Mouse (Mus musculus) liver, embryonic 15.5 days (tissue): Measurements from ENCODE around the gene Gtf2h5. TPM values are rescaled to one million over a fixed set of nuclear protein-coding genes. Genes with fewer than 3 reads are reported as not detected.

Experiments used
- ATAC-seq: fragments of 200-750 bp; cut with Nextera tagmentation; 2 replicates; pipeline ENCODE4 v1.8.0; 2017; ENCODE audit warnings: moderate number of reproducible peaks, mild to moderate bottlenecking, moderate library complexity; ENCODE audit not compliant: insufficient read depth
- H3K27ac ChIP-seq: fragments of 300-500 bp; sonication (generic); replicated peaks from 2 replicates; pipeline ENCODE4 v1.5.1; 2015; ENCODE audit warnings: mild to moderate bottlenecking, inconsistent platforms
- H3K27me3 ChIP-seq: fragments of 300-500 bp; sonication (generic); 2 replicates; pipeline ENCODE4 v1.6.1; 2015; ENCODE audit warnings: mild to moderate bottlenecking, inconsistent platforms
- H3K36me3 ChIP-seq: fragments of 300-500 bp; sonication (generic); replicated peaks from 2 replicates; pipeline ENCODE4 v1.6.1; 2015; ENCODE audit warnings: moderate library complexity, mild to moderate bottlenecking, inconsistent platforms
- H3K4me1 ChIP-seq: fragments of 300-500 bp; sonication (generic); replicated peaks from 2 replicates; pipeline ENCODE4 v1.6.1; 2015; ENCODE audit warnings: inconsistent platforms
- H3K4me2 ChIP-seq: fragments of 300-500 bp; sonication (generic); 2 replicates; pipeline ENCODE4 v1.6.1; 2015; ENCODE audit warnings: moderate library complexity, mild to moderate bottlenecking, inconsistent platforms
- H3K4me3 ChIP-seq: fragments of 300-500 bp; sonication (generic); replicated peaks from 2 replicates; pipeline ENCODE4 v1.5.1; 2015; ENCODE audit warnings: mild to moderate bottlenecking, inconsistent platforms
- H3K9ac ChIP-seq: fragments of 300-500 bp; sonication (generic); 2 replicates; pipeline ENCODE4 v1.6.1; 2015; ENCODE audit warnings: moderate library complexity, mild to moderate bottlenecking, inconsistent platforms
- H3K9me3 ChIP-seq: fragments of 300-500 bp; sonication (generic); replicated peaks from 2 replicates; pipeline ENCODE4 v1.6.1; 2016; ENCODE audit warnings: inconsistent platforms
- WGBS: fragments of 180-500 bp; shearing (Covaris S2); methylation state at CpG from one replicate; pipeline ENCODE4 v1.1.7; 2015; ENCODE audit warnings: mixed read lengths; ENCODE audit not compliant: insufficient replicate concordance; 5-methylcytosine and 5-hydroxymethylcytosine counted together
- polyA plus RNA-seq: library from polyadenylated mRNA; unstranded; fragments of >200 nt; fragmentation: Nextera tagmentation; extraction: Ambion mirVana; gene quantifications from 2 replicates; pipeline ENCODE4 v1.2.1, GENCODE M21; 2015

The Gtf2h5 gene
- 63.2 and 73.0 TPM in 2 replicates for polyA plus RNA-seq

DNA sequence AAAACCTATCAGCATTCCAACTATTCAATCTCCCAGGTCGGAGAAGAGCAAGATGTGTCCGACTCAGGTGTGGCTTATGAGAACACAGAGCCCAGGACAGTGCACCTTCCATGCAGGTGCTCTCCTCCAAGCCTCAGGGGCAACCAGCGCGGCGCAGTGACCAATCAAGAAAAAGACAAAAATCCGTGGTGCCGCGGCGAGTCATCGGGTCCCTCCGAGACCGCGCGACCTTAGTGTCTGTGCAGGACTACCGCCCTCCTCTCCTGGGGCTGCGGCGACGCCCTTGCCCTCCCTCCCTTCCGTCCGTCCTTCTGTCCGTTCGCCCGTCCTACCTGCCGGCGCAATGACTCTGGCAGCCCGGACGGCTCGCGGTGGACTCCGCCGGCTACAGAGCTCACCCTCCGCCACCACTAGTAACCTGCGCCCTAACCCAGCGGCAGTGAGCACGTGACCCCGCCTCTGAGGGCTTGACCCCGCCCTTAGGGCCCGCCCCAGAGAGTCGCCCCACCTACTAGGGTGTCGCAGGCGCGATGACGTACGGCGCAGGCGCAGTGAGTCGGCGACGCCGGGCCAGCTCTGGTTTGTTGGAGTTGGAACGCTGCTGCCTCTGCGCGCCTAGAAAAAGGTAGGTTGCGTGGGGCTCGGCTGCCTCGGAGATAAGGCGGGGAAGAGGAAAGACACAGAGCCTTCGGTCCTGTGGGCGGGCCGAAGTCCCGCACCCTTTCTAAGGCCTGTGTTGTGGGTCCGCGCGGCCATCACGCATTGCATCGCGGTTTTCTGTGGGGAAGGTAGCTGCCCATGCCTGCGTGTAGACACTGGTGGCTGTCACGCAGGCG is at the start of gene Gtf2h5, which contains the start of gene Serac1:
Gene Gtf2h5 (plus strand): TSS at position 500 of the 836 bp plus-strand sequence.
Gene Serac1 (minus strand): TSS at position 455 of the 836 bp plus-strand sequence.
- H3K27me3 ChIP-seq: no peaks in the 10 kb centered on the region
- ATAC-seq: peak; percentile 99
- peak within 1 kb of the TSS; percentile 86 for H3K9ac ChIP-seq
- peaks cover 23% of the 10 kb centered on the region for H3K4me1 ChIP-seq
- under 1% methylated on average over 70 of the region's 70 CpGs for WGBS
- H3K9me3 ChIP-seq: no peaks in the 10 kb centered on the region
- peak within 1 kb of the TSS; percentile 83 for H3K4me3 ChIP-seq
- H3K27ac ChIP-seq: peak within 1 kb of the TSS; percentile 97
- H3K36me3 ChIP-seq: peaks cover 8% of the 10 kb centered on the region
- H3K4me2 ChIP-seq: peak within 1 kb of the TSS; percentile 89

DNA sequence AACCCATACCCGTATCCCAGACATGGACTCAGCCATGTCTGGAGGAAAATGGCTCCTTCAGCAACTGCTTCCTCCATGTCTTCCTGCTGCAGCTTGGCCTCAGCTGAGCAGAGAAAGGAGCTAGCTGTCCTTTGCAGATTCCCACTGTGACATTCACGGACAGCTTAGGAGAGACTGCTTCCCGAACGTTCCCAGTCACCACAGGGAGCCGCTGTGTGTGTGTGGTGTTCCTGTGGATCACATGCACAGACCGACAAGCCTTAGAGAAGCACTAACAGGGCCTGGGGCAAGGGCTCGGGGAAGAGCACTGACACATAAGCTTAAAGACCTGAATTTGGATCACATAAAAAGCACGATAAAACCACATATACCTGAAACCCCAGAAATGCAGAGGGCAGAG is 43.9 kb upstream of the Gtf2h5 start:
- Histone ChIP-seq H3K4me3 (no peak overlapping the region), H3K4me1 (no peaks in the 10 kb centered on the region), H3K9ac (no peak overlapping the region), H3K4me2 (no peak overlapping the region), H3K27me3 (no peaks in the 10 kb centered on the region), H3K36me3 (no peaks in the 10 kb centered on the region; the same call in 1 of the 2 replicates), H3K9me3 (no peaks in the 10 kb centered on the region), H3K27ac (no peak overlapping the region)
- ATAC-seq: no peak
- WGBS: 57% methylated on average over 8 of the region's 8 CpGs

DNA sequence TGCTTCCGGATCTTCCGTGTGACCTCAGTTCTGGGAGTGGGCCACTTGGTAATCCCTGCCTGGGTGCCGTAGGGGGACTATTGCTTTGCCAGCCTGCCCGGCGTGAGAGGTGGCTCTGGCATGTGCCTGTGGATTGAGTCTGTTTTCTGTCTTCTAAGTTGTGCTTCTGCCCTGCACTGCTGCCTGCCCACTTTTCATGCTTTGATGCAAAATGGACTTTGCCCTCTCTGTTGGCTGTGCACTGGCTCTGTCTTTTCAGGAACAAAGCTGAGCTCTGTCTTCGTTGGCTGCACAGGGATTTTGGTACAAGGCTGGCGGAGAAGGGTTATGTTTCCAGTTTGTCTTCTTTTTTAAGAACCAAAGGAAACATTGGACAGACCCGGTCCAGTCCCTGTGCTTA is 43.1 kb upstream of the Gtf2h5 start:
- no peaks in the 10 kb centered on the region for H3K9me3 ChIP-seq
- no peak overlapping the region for H3K27ac ChIP-seq
- ATAC-seq: no peak
- H3K36me3 ChIP-seq: no peaks in the 10 kb centered on the region; the same call in 1 of the 2 replicates
- H3K9ac ChIP-seq: no peak overlapping the region
- 70% methylated on average over 8 of the region's 8 CpGs for WGBS
- H3K4me3 ChIP-seq: no peak overlapping the region
- no peaks in the 10 kb centered on the region for H3K4me1 ChIP-seq
- no peaks in the 10 kb centered on the region for H3K27me3 ChIP-seq
- H3K4me2 ChIP-seq: no peak overlapping the region

DNA sequence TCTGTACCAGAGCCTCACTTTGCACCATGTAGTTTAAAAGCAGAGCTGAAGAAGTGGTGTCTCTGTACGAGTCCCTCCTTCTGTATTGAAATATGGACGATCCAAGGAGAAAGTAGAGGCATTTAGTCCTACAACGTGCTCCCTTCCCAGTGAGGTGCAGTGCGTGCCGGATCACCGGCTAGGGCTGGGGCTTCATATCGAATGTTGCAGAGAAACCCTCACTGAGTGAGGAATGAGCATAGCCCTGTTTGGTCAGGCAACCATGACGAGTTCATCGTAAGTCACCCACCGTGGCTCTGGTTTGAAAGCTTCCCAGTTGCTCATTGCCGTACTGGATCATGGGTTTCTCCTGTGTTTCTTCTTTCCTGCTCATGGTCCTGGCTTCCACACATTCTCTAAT is 42.7 kb upstream of the Gtf2h5 start:
- 73% methylated on average over 11 of the region's 11 CpGs for WGBS
- H3K9ac ChIP-seq: no peak overlapping the region
- H3K27ac ChIP-seq: no peak overlapping the region
- H3K4me3 ChIP-seq: no peak overlapping the region
- H3K4me1 ChIP-seq: no peaks in the 10 kb centered on the region
- no peaks in the 10 kb centered on the region for H3K27me3 ChIP-seq
- no peak overlapping the region for H3K4me2 ChIP-seq
- ATAC-seq: no peak
- no peaks in the 10 kb centered on the region; the same call in 1 of the 2 replicates for H3K36me3 ChIP-seq
- no peaks in the 10 kb centered on the region for H3K9me3 ChIP-seq

DNA sequence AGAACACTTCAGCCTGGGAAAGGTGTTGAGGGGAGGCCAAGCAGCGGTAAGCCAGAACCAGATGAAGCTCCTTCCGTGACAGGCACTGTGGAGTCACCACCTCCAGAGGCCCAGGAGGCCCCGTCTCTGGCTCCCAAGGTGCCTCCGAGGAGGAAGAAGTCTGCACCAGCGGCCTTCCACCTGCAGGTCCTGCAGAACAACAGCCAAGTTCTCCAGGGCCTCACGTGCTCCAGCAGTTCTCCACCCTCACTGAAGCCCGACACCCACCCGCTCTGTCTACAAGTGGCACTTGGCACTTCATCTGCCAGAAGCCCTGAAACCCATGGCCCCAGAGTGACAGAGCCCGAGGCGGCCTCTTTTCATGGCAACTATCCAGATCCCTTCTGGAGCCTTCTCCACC is 42.1 kb upstream of the Gtf2h5 start:
- no peaks in the 10 kb centered on the region for H3K27me3 ChIP-seq
- H3K9me3 ChIP-seq: no peaks in the 10 kb centered on the region
- no peaks in the 10 kb centered on the region for H3K4me1 ChIP-seq
- no peak overlapping the region for H3K9ac ChIP-seq
- no peaks in the 10 kb centered on the region; the same call in 1 of the 2 replicates for H3K36me3 ChIP-seq
- H3K4me2 ChIP-seq: no peak overlapping the region
- no peak overlapping the region for H3K27ac ChIP-seq
- ATAC-seq: no peak
- H3K4me3 ChIP-seq: no peak overlapping the region
- 76% methylated on average over 10 of the region's 10 CpGs for WGBS

DNA sequence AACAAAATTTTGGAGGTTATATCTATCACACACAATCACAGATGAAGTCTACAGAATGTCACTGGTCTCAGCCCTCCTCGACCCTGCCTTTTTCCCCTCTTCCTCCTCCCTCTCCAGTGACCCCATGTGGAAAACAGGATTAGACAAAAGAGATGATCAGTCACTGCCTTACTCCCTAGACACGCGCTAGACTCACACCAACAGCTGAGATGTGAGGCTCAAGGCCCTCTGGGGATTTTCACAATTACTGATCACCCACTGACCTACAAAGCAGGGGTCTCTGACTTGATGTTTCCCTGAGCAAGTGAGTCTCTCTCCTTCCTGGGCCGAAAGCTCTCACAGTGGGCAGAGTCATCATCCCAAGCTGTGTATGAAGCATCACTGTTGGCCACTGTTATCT is 26.8 kb upstream of the Gtf2h5 start:
- ATAC-seq: no peak
- WGBS: 68% methylated on average over 4 of the region's 4 CpGs
- Histone ChIP-seq H3K27ac (no peak overlapping the region), H3K36me3 (no peaks in the 10 kb centered on the region), H3K4me3 (no peak overlapping the region), H3K9ac (no peak overlapping the region), H3K27me3 (no peaks in the 10 kb centered on the region), H3K4me2 (no peak overlapping the region), H3K4me1 (no peaks in the 10 kb centered on the region), H3K9me3 (no peaks in the 10 kb centered on the region)

DNA sequence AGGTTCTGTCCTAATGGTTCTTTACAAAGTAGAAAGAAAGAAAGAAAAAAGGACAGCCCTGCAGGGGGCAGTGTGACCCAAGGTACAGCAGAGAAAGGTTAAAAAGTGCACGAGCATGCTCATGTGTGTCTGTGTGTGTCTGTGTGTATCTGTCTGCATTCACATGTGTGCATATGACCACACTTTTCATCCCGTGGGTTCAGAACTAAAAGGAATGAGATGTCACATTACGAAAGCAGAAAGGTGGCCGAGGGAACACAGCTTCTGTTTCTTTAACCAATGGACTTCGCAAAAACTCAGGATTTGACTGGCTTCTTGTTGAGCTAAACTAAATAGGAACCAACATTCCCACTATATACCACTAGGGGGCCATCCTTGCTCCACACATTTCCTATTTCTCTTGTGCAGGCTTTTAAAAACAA is 24.6 kb upstream of the Gtf2h5 start:
- H3K4me1 ChIP-seq: no peaks in the 10 kb centered on the region
- WGBS: 22% methylated on average over 5 of the region's 5 CpGs
- H3K4me3 ChIP-seq: no peak overlapping the region
- no peak overlapping the region for H3K4me2 ChIP-seq
- H3K36me3 ChIP-seq: no peaks in the 10 kb centered on the region
- no peaks in the 10 kb centered on the region for H3K9me3 ChIP-seq
- no peak overlapping the region for H3K9ac ChIP-seq
- no peak for ATAC-seq
- no peaks in the 10 kb centered on the region for H3K27me3 ChIP-seq
- H3K27ac ChIP-seq: no peak overlapping the region

DNA sequence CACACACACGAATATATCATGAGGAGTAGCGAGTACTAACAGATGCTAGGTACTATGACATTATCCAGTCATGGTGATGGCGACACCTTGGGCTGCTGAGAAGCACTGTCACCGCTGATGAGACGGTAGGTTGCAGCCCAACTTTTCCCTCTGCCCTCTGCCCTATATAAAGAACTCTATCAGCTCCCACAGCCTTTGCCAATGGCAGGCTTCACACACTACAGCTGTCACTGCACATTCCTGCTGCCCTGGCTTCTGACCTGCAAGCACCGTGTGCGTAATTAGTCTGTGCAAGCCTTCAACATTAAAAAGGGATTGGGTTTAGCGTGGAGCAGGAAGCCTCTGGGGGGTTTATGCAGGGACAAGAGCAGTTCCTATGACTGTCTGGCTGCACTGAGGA is 16.8 kb upstream of the Gtf2h5 start:
- no peak for ATAC-seq
- 76% methylated on average over 8 of the region's 8 CpGs for WGBS

DNA sequence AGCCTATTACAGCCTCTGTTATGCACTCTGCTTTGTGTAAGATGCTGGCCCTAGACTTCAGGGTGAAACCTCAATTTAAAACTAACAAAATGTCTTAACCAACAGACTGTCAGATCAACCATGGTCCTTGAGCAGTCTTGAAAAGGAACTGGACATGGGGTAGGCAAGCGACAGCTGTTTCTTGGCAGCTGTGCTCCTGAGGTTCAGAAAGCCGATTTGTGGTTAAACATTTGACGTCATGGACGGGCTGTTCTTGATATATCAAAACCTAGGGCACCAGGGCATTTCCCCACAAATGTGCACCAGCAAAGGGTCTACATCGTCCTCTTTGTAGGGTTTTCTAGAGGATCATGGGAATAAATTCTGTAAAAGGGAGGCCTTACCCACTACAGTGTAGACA is 16.1 kb upstream of the Gtf2h5 start:
- Histone ChIP-seq H3K9me3 (no peaks in the 10 kb centered on the region), H3K4me1 (no peaks in the 10 kb centered on the region), H3K4me3 (no peak overlapping the region), H3K36me3 (peaks cover 12% of the 10 kb centered on the region; the same call in 1 of the 2 replicates), H3K4me2 (no peak overlapping the region), H3K27me3 (no peaks in the 10 kb centered on the region), H3K27ac (no peak overlapping the region), H3K9ac (no peak overlapping the region)
- WGBS: 57% methylated on average over 5 of the region's 5 CpGs
- no peak for ATAC-seq

More for the DNA sequence above, 16.8 kb upstream of the Gtf2h5 start:
- H3K27ac ChIP-seq: no peak overlapping the region
- no peak overlapping the region for H3K4me2 ChIP-seq
- no peaks in the 10 kb centered on the region for H3K9me3 ChIP-seq
- no peak overlapping the region for H3K4me3 ChIP-seq
- H3K4me1 ChIP-seq: no peaks in the 10 kb centered on the region
- no peaks in the 10 kb centered on the region for H3K27me3 ChIP-seq
- peaks cover 12% of the 10 kb centered on the region; the same call in 1 of the 2 replicates for H3K36me3 ChIP-seq
- H3K9ac ChIP-seq: no peak overlapping the region

DNA sequence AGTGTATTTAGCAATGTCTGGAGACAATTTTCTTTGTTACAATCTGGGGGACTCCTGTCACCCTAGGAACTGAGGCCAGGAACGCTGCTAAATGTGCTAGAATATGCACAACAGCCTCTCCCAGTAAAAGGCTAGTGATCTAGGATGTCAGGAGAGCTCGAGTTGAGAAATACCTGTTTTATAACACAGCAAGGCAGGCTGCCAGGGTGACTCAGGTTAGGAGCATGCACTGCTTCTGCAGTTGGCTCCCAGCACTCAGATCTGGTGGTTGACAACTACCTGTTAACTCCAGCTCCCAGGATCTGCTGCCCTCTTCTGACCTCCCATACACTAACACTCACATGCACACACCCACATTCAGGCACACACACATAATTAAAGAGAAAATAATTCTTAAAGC is 13.6 kb upstream of the Gtf2h5 start:
- H3K27ac ChIP-seq: no peak overlapping the region
- no peaks in the 10 kb centered on the region for H3K4me1 ChIP-seq
- 66% methylated on average over 2 of the region's 2 CpGs for WGBS
- no peaks in the 10 kb centered on the region for H3K27me3 ChIP-seq
- no peak overlapping the region for H3K4me3 ChIP-seq
- H3K9ac ChIP-seq: no peak overlapping the region
- H3K36me3 ChIP-seq: peaks cover 12% of the 10 kb centered on the region; the same call in 1 of the 2 replicates
- no peak for ATAC-seq
- no peak overlapping the region for H3K4me2 ChIP-seq
- H3K9me3 ChIP-seq: no peaks in the 10 kb centered on the region

DNA sequence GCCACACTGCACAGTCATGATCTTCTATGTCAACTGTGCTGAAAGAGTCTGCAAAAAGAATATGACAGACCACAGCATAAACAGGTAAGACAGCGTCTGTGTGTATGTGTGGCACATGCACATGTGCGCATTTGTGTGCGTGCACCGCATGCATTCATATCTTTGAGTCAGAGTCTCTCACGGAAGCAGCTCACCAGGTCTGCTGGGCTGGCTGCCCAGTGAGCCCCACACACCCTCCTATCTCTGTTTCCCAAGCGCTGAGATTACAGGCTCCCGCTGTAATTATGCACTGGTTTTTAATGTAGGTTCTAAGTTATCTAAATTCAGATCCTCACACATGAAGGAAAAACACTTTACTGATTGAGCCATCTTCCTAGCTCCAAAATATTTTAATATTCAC is 12.0 kb upstream of the Gtf2h5 start:
- no peak overlapping the region for H3K9ac ChIP-seq

More for the DNA sequence above, 12.0 kb upstream of the Gtf2h5 start:
- no peak overlapping the region for H3K4me2 ChIP-seq
- peaks cover 12% of the 10 kb centered on the region; the same call in 1 of the 2 replicates for H3K36me3 ChIP-seq
- ATAC-seq: no peak
- H3K9me3 ChIP-seq: no peaks in the 10 kb centered on the region
- no peak overlapping the region for H3K4me3 ChIP-seq
- H3K27ac ChIP-seq: no peak overlapping the region
- 86% methylated on average over 7 of the region's 7 CpGs for WGBS
- H3K4me1 ChIP-seq: no peaks in the 10 kb centered on the region
- H3K27me3 ChIP-seq: no peaks in the 10 kb centered on the region
